Mouse (Mus musculus) liver, embryonic 14 days (tissue): ENCODE results near the gene St6galnac1. TPM values are rescaled to one million over a fixed set of nuclear protein-coding genes. Genes with fewer than 3 reads are reported as not detected.

ENCODE experiments used
- polyA plus RNA-seq: library from polyadenylated mRNA; depleted of rRNA; stranded (reverse); fragments of >200 nt; gene quantifications from 2 replicates; pipeline ENCODE4 v1.2.3, GENCODE M21; 2012; rRNA removed

Gene St6galnac1
- polyA plus RNA-seq, result not detected in 2 replicates

DNA sequence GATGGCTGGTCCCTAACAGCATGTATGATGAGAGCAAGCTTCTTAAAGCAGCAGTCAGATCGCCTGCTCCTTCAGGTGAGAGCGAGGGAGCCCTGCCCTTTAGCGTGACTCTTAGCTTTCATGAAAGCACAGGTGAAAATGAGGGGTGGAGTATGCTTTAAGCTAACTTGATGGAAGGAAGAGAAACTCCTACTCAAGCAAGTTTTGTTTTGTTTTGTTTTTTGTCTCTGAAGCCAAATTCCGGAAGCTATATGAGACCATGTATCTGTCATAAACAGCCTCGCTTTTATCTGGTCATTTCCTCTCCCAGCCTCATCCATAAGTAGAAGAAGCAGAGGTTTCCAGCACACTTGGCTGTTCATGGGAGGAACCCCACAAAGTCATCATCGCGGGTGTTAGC, at the start of gene St6galnac1:
Gene St6galnac1, minus strand, starts transcription at position 101 of the 400 bp plus-strand sequence.

Other genes with a start within 250 kb of the St6galnac1 start
- gene Sphk1, start 244.6 kb downstream of the St6galnac1 start, polyA plus RNA-seq, result 21.8 and 21.9 TPM in 2 replicates
- 28.0 and 33.6 TPM in 2 replicates for gene Ube2o, start 194.1 kb downstream of the St6galnac1 start, polyA plus RNA-seq
- not detected in 2 replicates for gene Aanat, start 189.1 kb downstream of the St6galnac1 start, polyA plus RNA-seq
- 7.1 and 8.3 TPM in 2 replicates for gene Rhbdf2, start 148.5 kb downstream of the St6galnac1 start, polyA plus RNA-seq
- gene Prcd, start 122.0 kb downstream of the St6galnac1 start, polyA plus RNA-seq, result 0.07 and 0.17 TPM in 2 replicates
- gene Cygb, start 121.2 kb downstream of the St6galnac1 start, polyA plus RNA-seq, result 0.38 and 0.50 TPM in 2 replicates
- gene Mxra7, start 52.5 kb upstream of the St6galnac1 start, polyA plus RNA-seq, result 0.93 and 1.1 TPM in 2 replicates
- gene Mettl23, start 67.8 kb upstream of the St6galnac1 start, polyA plus RNA-seq, result 17.0 and 20.4 TPM in 2 replicates
- gene Jmjd6, start 67.9 kb upstream of the St6galnac1 start, polyA plus RNA-seq, result 14.9 and 15.5 TPM in 2 replicates
- gene Mfsd11, start 76.9 kb upstream of the St6galnac1 start, polyA plus RNA-seq, result 4.9 and 6.1 TPM in 2 replicates
- gene Srsf2, start 77.6 kb upstream of the St6galnac1 start, polyA plus RNA-seq, result 315 and 345 TPM in 2 replicates
- gene Mgat5b, start 143.4 kb upstream of the St6galnac1 start, polyA plus RNA-seq, result 0.05 TPM in 1 of 2 replicates, not detected in the other